Mouse (Mus musculus) regulatory T cell (primary cell): ENCODE measurements around the gene Abt1.
"Not testable (repeated sequence)": the region's sequence is repeated elsewhere in the genome, so short reads cannot be mapped to it uniquely, and the experiment has no call there.

Experiments
- in situ Hi-C: fragments of 300-600 bp; cut with MboI, MseI; formaldehyde crosslinking; loops from one replicate; pipeline ENCODE4 v1.15.1; 2025; ENCODE audit warnings: high pct_unique_total_duplicates

Gene Abt1

GRCm38 (mm10) chr13:23424494-23425325 lies 1.0 kb upstream of the Abt1 start:
- in situ Hi-C loops = loop anchor here (10.0 kb wide), 2 partner anchors 170 to 1710 kb away; partner anchors contain the start of genes Hist1h2ai, Hist1h2bl and Hist1h3h

- in situ Hi-C loops = loop anchor here (10.0 kb wide), 2 partner anchors 171 to 1709 kb away; partner anchors contain the start of genes Hist1h2ai, Hist1h2bl and Hist1h3h
Measured at GRCm38 (mm10) chr13:23424052-23424380, 350 bp upstream of the Abt1 start.

GRCm38 (mm10) chr13:23422351-23422750 lies 1.3 kb downstream of the Abt1 start:
- in situ Hi-C loops = loop anchor here (10.0 kb wide), 2 partner anchors 172 to 1708 kb away; partner anchors contain the start of genes Hist1h2ai, Hist1h2bl and Hist1h3h

- in situ Hi-C loops = no loop called here
Measured at GRCm38 (mm10) chr13:23412630-23413521, 10.8 kb downstream of the Abt1 start.

GRCm38 (mm10) chr13:23412211-23412629 lies 11.4 kb downstream of the Abt1 start:
- in situ Hi-C loops = no loop called here

GRCm38 (mm10) chr13:23411311-23412210 lies 12.1 kb downstream of the Abt1 start:
- in situ Hi-C loops = no loop called here

GRCm38 (mm10) chr13:23410632-23411031 lies 13.0 kb downstream of the Abt1 start:
- in situ Hi-C loops = no loop called here

- in situ Hi-C loops = loop anchor here (5.0 kb wide), 1 partner anchor 110 kb away; no protein-coding TSS in a partner anchor
Measured at GRCm38 (mm10) chr13:23402626-23403025, 21.0 kb downstream of the Abt1 start.

- in situ Hi-C loops = loop anchor here (5.0 kb wide), 1 partner anchor 110 kb away; no protein-coding TSS in a partner anchor
Measured at GRCm38 (mm10) chr13:23401683-23402527, 21.8 kb downstream of the Abt1 start.

- in situ Hi-C loops = loop anchor here (5.0 kb wide), 1 partner anchor 109 kb away; no protein-coding TSS in a partner anchor
Measured at GRCm38 (mm10) chr13:23400771-23401682, 22.6 kb downstream of the Abt1 start.

GRCm38 (mm10) chr13:23396913-23397312 lies 26.8 kb downstream of the Abt1 start:
- in situ Hi-C loops = not testable (repeated sequence)

- in situ Hi-C loops = no loop called here
Measured at GRCm38 (mm10) chr13:23396246-23396703, 27.4 kb downstream of the Abt1 start.

- in situ Hi-C loops = no loop called here
Measured at GRCm38 (mm10) chr13:23395301-23396245, 28.1 kb downstream of the Abt1 start.

GRCm38 (mm10) chr13:23387548-23387947 lies 36.1 kb downstream of the Abt1 start:
- in situ Hi-C loops = no loop called here

GRCm38 (mm10) chr13:23383127-23383526 lies 40.5 kb downstream of the Abt1 start:
- in situ Hi-C loops = no loop called here

GRCm38 (mm10) chr13:23372433-23372832 lies 51.2 kb downstream of the Abt1 start:
- in situ Hi-C loops = no loop called here

GRCm38 (mm10) chr13:23370075-23370474 lies 53.6 kb downstream of the Abt1 start:
- in situ Hi-C loops = no loop called here

- in situ Hi-C loops = no loop called here
Measured at GRCm38 (mm10) chr13:23369421-23369765, 54.3 kb downstream of the Abt1 start.
